Mouse (Mus musculus) kidney, postnatal 0 days (tissue): Measurements from ENCODE around the gene Alg5. TPM values are rescaled to one million over a fixed set of nuclear protein-coding genes. Genes with fewer than 3 reads are reported as not detected.

Experiments
- ATAC-seq: fragments of 200-750 bp; cut with Nextera tagmentation; replicated peaks from 2 replicates; pipeline ENCODE4 v1.8.0; 2017; ENCODE audit warnings: low read depth, moderate number of reproducible peaks, moderate TSS enrichment, moderate library complexity; ENCODE audit not compliant: low FRiP score
- DNase-seq: peaks from one replicate; pipeline ENCODE4 v3.0.0-alpha.2; 2016; ENCODE audit warnings: low spot score
- H3K27ac ChIP-seq: fragments of 300-500 bp; sonication (generic); 2 replicates; pipeline ENCODE4 v1.5.1; 2014; ENCODE audit warnings: mild to moderate bottlenecking
- H3K27me3 ChIP-seq: fragments of 300-500 bp; sonication (generic); 2 replicates; pipeline ENCODE4 v1.6.1; 2014; ENCODE audit warnings: low read length, mixed read lengths; ENCODE audit not compliant: insufficient read depth
- H3K36me3 ChIP-seq: fragments of 300-500 bp; sonication (generic); 2 replicates; pipeline ENCODE4 v1.6.1; 2014; ENCODE audit warnings: low read length, mixed read lengths; ENCODE audit not compliant: insufficient read depth
- H3K4me1 ChIP-seq: fragments of 300-500 bp; sonication (generic); replicated peaks from 2 replicates; pipeline ENCODE4 v1.6.1; 2014; ENCODE audit warnings: antibody characterized with exemption, low read length, mixed read lengths; ENCODE audit not compliant: insufficient read depth
- H3K4me2 ChIP-seq: fragments of 300-500 bp; sonication (generic); 2 replicates; pipeline ENCODE4 v1.6.1; 2014; ENCODE audit warnings: mild to moderate bottlenecking, low read length, moderate library complexity, mixed read lengths
- H3K4me3 ChIP-seq: fragments of 300-500 bp; sonication (generic); replicated peaks from 2 replicates; pipeline ENCODE4 v1.5.1; 2014; ENCODE audit warnings: low read depth, low read length
- H3K9ac ChIP-seq: fragments of 300-500 bp; sonication (generic); 2 replicates; pipeline ENCODE4 v1.6.1; 2014; ENCODE audit warnings: low read depth, low read length
- H3K9me3 ChIP-seq: fragments of 300-500 bp; sonication (generic); replicated peaks from 2 replicates; pipeline ENCODE4 v1.6.1; 2016; ENCODE audit warnings: low read length, inconsistent platforms, mixed read lengths
- CTCF ChIP-seq: IDR thresholded peaks from 2 replicates; pipeline ENCODE4 v1.5.1; 2016; ENCODE audit warnings: antibody characterized with exemption, low read depth, mild to moderate bottlenecking, moderate library complexity
- WGBS: fragments of 180-500 bp; shearing (Covaris S2); extraction: QIAGEN DNeasy Blood & Tissue Kit; methylation state at CpG from one replicate; pipeline ENCODE4 v1.1.7; 2014; 5-methylcytosine and 5-hydroxymethylcytosine counted together
- polyA plus RNA-seq: library from polyadenylated mRNA; unstranded; fragments of >200 nt; fragmentation: Nextera tagmentation; extraction: Ambion mirVana; gene quantifications from 2 replicates; pipeline ENCODE4 v1.2.1, GENCODE M21; 2015

Alg5 gene
- polyA plus RNA-seq, 1 experiment from 2014 or later, result 80.1 TPM

- H3K4me2 ChIP-seq, result no peak overlapping the region
- H3K4me1 ChIP-seq, result no peaks in the 10 kb centered on the region
- no peak overlapping the region for H3K9ac ChIP-seq
- WGBS, result 84% methylated on average over 2 of the region's 2 CpGs
- ATAC-seq (no peak), DNase-seq (no peak)
- H3K4me3 ChIP-seq, result no peak overlapping the region
- peaks cover 68% of the 10 kb centered on the region for H3K36me3 ChIP-seq
- H3K27ac ChIP-seq, result no peak overlapping the region
- H3K9me3 ChIP-seq, result no peaks in the 10 kb centered on the region
- no peak for TF ChIP-seq CTCF
- no peaks in the 10 kb centered on the region for H3K27me3 ChIP-seq
Measured at GRCm38 (mm10) chr3:54727588-54727987, 7.8 kb upstream of the Alg5 start.

- Histone ChIP-seq H3K9me3 (no peaks in the 10 kb centered on the region), H3K27ac (no peak overlapping the region), H3K4me2 (no peak overlapping the region), H3K4me1 (no peaks in the 10 kb centered on the region), H3K36me3 (peaks cover 68% of the 10 kb centered on the region), H3K9ac (no peak overlapping the region), H3K27me3 (no peaks in the 10 kb centered on the region), H3K4me3 (no peak overlapping the region)
- WGBS, result 87% methylated on average over 6 of the region's 6 CpGs
- ATAC-seq (no peak), DNase-seq (no peak)
- TF ChIP-seq CTCF, result no peak
Measured at GRCm38 (mm10) chr3:54728100-54728499, 7.2 kb upstream of the Alg5 start.

GRCm38 (mm10) chr3:54731626-54732150, 3.7 kb upstream of the Alg5 start:
- Histone ChIP-seq H3K9me3 (no peaks in the 10 kb centered on the region), H3K27ac (no peak overlapping the region), H3K27me3 (no peaks in the 10 kb centered on the region), H3K36me3 (peaks cover 55% of the 10 kb centered on the region), H3K4me2 (no peak overlapping the region), H3K4me1 (0 out of 2 replicates have a peak, but pooled peaks cover 7% of the 10 kb centered on the region), H3K4me3 (no peak overlapping the region), H3K9ac (no peak overlapping the region)
- DNase-seq, result peak; percentile 49
- no peak for TF ChIP-seq CTCF
- WGBS, result 35% methylated on average over 8 of the region's 8 CpGs
- ATAC-seq, result no peak

- ATAC-seq, result no peak
- H3K27me3 ChIP-seq, result no peaks in the 10 kb centered on the region
- no peak overlapping the region for H3K27ac ChIP-seq
- H3K4me3 ChIP-seq, result no peak overlapping the region
- H3K4me2 ChIP-seq, result no peak overlapping the region
- no peak for TF ChIP-seq CTCF
- WGBS, result 81% methylated on average over 4 of the region's 4 CpGs
- DNase-seq, result no peak
- no peaks in the 10 kb centered on the region for H3K9me3 ChIP-seq
- H3K9ac ChIP-seq, result no peak overlapping the region
- H3K4me1 ChIP-seq, result 0 out of 2 replicates have a peak, but pooled peaks cover 7% of the 10 kb centered on the region
- peaks cover 49% of the 10 kb centered on the region for H3K36me3 ChIP-seq
Measured at GRCm38 (mm10) chr3:54732371-54732770, 3.0 kb upstream of the Alg5 start.

- Histone ChIP-seq H3K9ac (peak overlapping the region; percentile 76), H3K9me3 (no peaks in the 10 kb centered on the region), H3K4me3 (peak overlapping the region; percentile 95), H3K36me3 (peaks cover 37% of the 10 kb centered on the region), H3K27ac (peak overlapping the region; percentile 99), H3K27me3 (no peaks in the 10 kb centered on the region), H3K4me1 (0 out of 2 replicates have a peak, but pooled peaks cover 7% of the 10 kb centered on the region), H3K4me2 (peak overlapping the region; percentile 86)
- peak; percentile 93 for ATAC-seq
- peak; percentile 90 for DNase-seq
- TF ChIP-seq CTCF, result no peak
- WGBS, result under 1% methylated on average over 84 of the region's 84 CpGs
Measured at GRCm38 (mm10) chr3:54734411-54735246, 710 bp upstream of the Alg5 start.

GRCm38 (mm10) chr3:54736101-54736927, 975 bp downstream of the Alg5 start:
- H3K9me3 ChIP-seq, result no peaks in the 10 kb centered on the region
- peak overlapping the region; percentile 95 for H3K4me3 ChIP-seq
- TF ChIP-seq CTCF, result no peak
- H3K4me2 ChIP-seq, result peak overlapping the region; percentile 86
- ATAC-seq, result no peak
- WGBS, result 55% methylated on average over 18 of the region's 18 CpGs
- H3K27ac ChIP-seq, result peak overlapping the region; percentile 99; the same call in 1 of the 2 replicates
- DNase-seq, result peak; percentile 24
- H3K36me3 ChIP-seq, result peaks cover 24% of the 10 kb centered on the region; the same call in 1 of the 2 replicates
- H3K9ac ChIP-seq, result peak overlapping the region; percentile 76
- 0 out of 2 replicates have a peak, but pooled peaks cover 7% of the 10 kb centered on the region for H3K4me1 ChIP-seq
- no peaks in the 10 kb centered on the region for H3K27me3 ChIP-seq
